Mouse (Mus musculus) lung, postnatal 4 days (tissue): Measurements from ENCODE around the gene Pask.
"Not testable (repeated sequence)": the region's sequence is repeated elsewhere in the genome, so short reads cannot be mapped to it uniquely, and the experiment has no call there.

ENCODE experiments used
- DNase-seq, 2 experiments: peaks; one replicate each; pipeline ENCODE4 v3.0.0; 2021

Gene Pask

DNA sequence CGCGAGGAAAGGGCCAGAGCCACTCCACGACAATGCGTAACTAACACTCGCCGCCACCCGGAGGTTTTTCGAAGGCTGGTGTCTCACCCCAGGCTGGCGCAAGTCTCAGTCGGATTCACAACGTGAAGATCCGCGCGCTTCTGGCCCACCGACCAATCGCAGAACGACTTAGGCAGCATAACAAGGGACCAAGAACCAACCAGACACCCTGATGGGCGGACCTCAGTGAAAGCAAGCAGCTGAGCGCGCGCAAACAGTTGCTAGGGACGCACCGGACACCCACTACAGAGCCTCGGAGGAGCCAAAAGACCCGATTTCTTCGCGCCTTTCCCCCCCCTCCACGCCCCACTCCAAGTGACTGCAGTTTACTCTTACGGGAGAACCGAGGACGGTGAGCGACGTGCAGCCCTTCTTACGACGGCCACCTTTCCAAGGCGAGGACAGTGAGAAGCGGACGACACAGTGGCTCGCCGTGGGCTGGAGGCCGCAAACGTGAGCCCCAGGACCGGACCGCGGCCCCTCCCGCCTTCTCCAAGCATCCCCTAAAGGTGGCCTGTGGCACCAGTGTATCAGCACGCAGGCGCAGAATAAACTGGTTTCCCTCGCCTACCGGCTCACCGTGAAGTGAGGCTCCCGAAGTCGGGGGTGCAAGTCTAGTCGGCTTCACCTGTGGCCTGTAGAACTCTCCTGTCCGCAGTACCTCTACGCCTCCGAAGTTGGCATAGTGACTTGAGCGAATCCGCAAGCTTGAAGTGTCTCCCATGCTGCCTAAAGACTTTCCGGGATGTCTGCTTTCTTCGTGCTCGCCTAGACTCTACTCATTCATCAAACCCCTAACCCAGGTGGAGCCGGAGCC is at the start of gene Pask, which contains the start of gene Ppp1r7:
Gene Pask, minus strand, starts transcription at position 835 of the 856 bp plus-strand sequence.
Gene Ppp1r7, plus strand, starts transcription at position 207 of the 856 bp plus-strand sequence.
- peak; percentile 95 to 97 for DNase-seq

DNA sequence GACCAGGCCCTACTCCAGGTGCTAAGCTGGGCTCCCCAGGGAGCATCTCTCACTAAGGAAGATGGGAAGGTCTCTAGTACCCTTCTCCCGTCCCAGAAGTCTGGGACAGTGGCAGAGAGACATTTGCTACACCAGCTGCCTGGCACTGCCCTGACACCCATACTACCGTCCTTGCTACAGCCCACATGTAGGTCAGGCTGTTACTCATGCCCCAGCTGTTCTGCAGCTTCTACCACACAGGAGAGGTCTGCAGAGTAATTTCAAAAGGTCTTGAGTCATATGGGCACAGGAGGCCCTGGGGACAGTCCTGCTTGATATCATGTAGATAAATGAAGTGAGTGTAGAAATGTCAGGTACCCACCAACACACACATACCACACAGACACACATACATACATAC is 45.6 kb upstream of the Pask start:
- no peak for DNase-seq

- no peak for DNase-seq
These were observed 43.9 kb upstream of the Pask start for GRCm38 (mm10) chr1:93387198-93387597.

DNA sequence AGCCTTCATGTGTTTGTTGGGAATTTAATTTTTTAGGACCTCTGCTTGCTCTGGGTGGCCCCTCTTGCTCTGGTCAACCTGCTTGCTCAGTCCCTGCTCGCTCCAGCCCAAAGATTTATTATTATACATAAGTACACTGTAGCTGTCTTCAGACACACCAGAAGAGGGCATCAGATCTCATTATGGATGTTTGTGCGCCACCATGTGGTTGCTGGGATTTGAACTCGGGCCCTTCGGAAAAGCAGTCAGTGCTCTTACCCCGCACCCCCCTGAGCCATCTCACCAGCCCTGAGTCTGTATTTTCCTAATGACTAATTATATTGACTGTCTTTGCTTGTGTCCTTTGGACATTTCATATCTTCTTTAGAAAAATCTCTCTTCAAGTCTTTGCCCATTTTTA is 35.8 kb upstream of the Pask start:
- DNase-seq = no peak

- DNase-seq = no peak
These were observed 34.0 kb upstream of the Pask start for GRCm38 (mm10) chr1:93377307-93377706.

GRCm38 (mm10) chr1:93373665-93374064 is 30.4 kb upstream of the Pask start, which contains the start of gene Ano7:
Ano7 (plus strand) TSS chr1:93373930.
- DNase-seq = no peak

GRCm38 (mm10) chr1:93365641-93366040 is 22.4 kb upstream of the Pask start:
- peak in 1 of 2 experiments; percentile 11 for DNase-seq

- no peak for DNase-seq
These were observed 19.4 kb upstream of the Pask start for GRCm38 (mm10) chr1:93362661-93363060.

DNA sequence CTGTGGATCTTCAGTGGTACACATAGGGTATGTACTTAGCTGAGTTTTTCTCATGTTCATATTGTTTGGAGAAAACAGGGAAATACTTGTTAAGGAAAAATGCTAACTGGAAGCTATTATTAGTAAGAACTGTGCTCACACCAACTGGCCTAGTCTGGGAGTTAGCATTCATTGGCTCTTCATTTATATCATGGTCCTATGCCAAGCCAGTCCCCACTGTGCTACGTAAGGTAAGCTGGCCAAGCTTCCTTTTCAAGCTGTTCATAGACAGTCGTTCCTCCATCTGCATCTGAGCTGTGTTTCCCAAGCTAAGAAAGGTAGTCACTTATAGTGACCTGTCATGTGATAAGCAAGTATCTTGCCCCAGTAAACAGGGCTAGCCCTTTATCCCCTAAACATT is 9.4 kb upstream of the Pask start:
- DNase-seq = no peak

DNA sequence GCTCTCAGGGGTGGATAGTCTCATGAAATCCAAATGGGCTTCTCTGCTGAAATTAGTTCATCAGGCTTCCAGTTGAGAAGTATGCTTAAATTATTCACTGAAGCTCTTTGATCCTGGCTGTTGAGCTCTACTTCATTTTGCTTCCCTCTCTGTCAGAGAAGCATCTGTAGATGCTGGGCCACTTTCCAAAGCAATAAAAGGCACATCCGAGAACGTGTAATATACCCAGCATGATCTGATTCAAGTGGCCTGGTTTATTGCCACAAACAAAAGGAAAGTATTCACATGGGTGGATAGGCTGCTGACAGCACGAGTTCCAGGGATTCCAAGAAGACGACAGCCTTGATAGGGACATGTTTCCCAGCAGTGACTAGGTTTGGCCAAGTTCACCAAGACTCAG is 6.4 kb upstream of the Pask start:
- no peak for DNase-seq

DNA sequence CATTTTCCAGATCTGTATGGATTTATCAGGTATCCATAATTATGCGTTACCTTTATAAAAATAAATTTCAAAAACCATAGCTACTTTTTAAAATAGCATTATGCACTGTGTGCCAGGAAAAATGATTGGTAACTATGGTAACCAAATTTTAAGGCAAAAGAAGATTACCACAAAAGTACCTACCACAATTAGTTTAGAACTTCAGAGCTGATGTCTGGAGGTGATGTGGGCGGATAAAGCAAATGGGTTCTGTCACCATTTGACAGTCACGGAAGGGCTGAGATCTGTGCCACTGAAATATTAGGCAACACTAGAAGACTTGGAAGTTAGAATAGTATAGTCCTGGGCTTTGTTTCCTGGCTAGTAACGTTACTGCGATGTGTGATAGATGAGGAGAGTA is 3.9 kb upstream of the Pask start:
- DNase-seq = no peak

- DNase-seq = peak; percentile 94 to 96
These were observed 294 bp upstream of the Pask start for GRCm38 (mm10) chr1:93343504-93344047.

DNA sequence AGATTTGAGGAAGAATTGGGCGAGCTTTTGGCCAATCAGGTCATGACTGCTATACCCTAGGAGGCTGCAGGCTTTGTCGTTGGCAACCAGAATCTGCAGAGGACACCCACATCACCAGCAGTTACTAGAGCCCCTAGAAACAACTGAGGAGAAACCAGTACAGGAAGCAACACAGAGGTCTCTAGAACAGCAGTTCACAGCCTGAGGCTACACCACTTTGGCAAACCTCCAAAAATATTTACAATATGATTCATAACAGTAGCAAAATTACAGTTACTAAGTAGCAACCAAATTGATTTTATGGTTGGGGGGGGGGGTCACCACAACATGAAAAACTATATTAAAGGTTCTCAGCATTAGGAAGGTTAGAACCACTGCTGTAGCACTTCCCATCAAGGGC is 8.7 kb downstream of the Pask start:
- DNase-seq = no peak

DNA sequence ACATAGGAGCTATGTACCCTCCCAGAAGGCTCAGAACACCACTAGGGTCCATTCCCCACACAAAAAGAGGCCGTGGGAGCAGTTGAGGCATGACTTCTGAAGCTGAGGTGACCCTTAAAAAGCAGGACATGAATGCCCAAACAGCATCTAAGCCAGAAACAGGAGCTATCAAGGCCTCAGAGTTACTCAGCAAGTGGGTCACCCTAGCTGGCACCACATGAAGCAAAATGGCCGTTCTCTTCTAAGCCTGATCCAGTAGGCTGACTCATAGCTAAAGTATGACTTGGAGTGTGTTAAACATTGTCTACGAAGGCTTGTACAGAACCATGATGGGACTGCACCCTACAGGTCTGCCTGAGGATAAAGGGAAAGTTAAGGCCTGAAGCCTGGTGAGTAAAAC is 16.8 kb downstream of the Pask start:
- DNase-seq = no peak

- no peak for DNase-seq
These were observed 19.3 kb downstream of the Pask start for GRCm38 (mm10) chr1:93323973-93324372.

DNA sequence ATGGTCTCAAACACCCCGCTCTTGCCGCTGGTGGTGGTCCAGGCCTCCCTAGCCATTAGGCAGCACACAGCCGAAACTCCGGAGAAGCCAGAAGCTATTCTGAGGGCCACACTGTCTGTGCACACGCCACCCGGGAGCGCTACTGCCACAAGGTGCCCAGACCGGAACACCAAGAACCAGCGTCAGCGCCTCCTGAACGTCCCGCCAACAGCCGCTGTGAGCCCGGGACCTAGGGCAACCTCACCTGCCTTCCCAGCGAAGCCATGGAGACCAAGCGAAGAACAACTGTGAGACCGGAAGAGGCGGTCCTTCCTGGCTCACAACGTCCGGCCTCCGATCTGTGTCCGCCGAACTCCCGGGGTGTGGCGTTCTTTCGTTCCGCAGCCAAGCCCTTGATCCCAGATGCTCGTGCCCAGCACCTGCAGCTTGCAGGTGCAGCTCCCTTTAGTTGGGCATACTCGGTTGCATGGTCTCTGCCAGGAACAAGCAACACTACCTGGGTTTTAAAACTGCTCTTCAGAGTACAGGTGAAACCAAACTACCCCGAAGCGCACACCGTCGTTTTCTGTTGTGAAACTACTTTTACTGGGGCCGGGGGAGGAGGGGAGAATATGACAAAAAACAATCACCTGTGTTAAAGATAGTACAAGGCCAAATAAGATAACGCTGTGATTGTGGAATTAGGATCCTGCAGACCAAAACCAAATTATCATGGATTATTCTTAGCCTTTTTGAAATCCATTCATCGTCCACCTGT is 37.5 kb downstream of the Pask start, which contains the start of gene Mterf4:
Gene Mterf4, minus strand, starts transcription at position 335 of the 757 bp plus-strand sequence.
- peak; percentile 87 to 88 for DNase-seq

DNA sequence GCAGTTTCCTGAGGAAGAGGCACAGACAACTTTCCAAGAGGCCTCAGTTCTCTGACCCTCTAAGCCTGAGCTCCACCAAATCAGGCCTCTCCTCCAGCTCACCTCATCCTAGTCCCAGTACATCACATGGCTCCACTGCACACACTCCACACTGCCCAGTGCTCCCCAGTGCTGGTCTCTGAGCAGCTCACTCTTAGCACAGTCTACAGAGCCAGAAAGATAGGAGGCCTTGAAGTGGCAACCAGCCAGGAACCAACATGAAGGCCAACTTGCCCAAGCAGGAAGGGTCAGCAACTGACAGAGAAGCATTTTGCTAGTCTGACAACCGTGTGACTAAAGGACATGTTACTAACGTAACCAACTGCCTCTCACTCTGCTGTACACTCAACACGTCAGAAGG is 42.7 kb downstream of the Pask start:
- DNase-seq = peak in 1 of 2 experiments; percentile 9

- DNase-seq = peak in 1 of 2 experiments; percentile 10
These were observed 43.5 kb downstream of the Pask start for GRCm38 (mm10) chr1:93299791-93300190.

GRCm38 (mm10) chr1:93294491-93294890 is 48.8 kb downstream of the Pask start:
- not testable (repeated sequence) for DNase-seq

GRCm38 (mm10) chr1:93292006-93292405 is 51.3 kb downstream of the Pask start:
- no peak for DNase-seq

GRCm38 (mm10) chr1:93291591-93291990 is 51.7 kb downstream of the Pask start:
- no peak for DNase-seq

- no peak for DNase-seq
These were observed 52.3 kb downstream of the Pask start for GRCm38 (mm10) chr1:93290956-93291355.

- DNase-seq = no peak
These were observed 53.5 kb downstream of the Pask start for GRCm38 (mm10) chr1:93289678-93290214.
